Mouse (Mus musculus): ENCODE measurements around the gene Samd4b.
"Not testable (repeated sequence)": the region's sequence is repeated elsewhere in the genome, so short reads cannot be mapped to it uniquely, and the experiment has no call there.

Samd4b gene

GRCm38 (mm10) chr7:28527922-28528719 lies 69.8 kb downstream of the Samd4b start:
- ATAC-seq (ENCODE audit: insufficient number of reproducible peaks, low FRiP score, low TSS enrichment): no peak

GRCm38 (mm10) chr7:28522536-28522935 lies 75.4 kb downstream of the Samd4b start, which contains the start of gene Ifnl3:
Ifnl3 (plus strand) TSS chr7:28522836.
- ATAC-seq (ENCODE audit: insufficient number of reproducible peaks, low FRiP score, low TSS enrichment): not testable (repeated sequence)

- no peak for ATAC-seq (ENCODE audit: insufficient number of reproducible peaks, low FRiP score, low TSS enrichment)
Observed at GRCm38 (mm10) chr7:28511441-28511840, 86.5 kb downstream of the Samd4b start.

DNA sequence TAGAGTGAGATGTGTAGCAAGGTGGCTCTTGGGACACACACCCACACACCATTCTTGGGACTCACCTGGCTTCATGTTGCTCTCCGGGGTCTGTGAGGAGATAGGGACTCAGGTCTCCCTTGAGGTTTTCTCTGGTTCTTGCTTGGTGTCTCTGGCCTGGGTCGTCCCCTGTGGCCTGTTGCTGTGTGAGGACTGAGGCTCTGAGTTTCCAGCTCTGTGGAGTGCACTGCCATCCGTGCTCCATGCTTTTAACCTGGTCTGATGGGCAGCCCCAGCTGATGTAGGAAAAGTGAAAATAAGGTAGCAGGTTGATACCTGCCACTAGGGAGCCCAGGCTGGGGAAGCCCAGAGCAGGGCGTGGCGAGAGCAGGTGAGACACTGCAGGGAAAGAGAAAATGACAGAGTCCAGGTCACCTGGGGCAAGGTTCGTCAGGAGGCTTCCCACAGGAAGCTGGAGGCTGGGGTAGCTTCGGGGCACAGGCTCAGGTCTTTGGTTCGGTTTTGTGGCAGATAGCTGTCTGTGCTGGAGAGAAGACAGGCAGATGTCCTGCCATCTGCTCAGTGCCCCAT lies 87.5 kb downstream of the Samd4b start, which contains the start of gene Ifnl2:
TSS of gene Ifnl2 (minus strand) at position 51 of the 570 bp plus-strand sequence.
- not testable (repeated sequence) for ATAC-seq (ENCODE audit: insufficient number of reproducible peaks, low FRiP score, low TSS enrichment)

DNA sequence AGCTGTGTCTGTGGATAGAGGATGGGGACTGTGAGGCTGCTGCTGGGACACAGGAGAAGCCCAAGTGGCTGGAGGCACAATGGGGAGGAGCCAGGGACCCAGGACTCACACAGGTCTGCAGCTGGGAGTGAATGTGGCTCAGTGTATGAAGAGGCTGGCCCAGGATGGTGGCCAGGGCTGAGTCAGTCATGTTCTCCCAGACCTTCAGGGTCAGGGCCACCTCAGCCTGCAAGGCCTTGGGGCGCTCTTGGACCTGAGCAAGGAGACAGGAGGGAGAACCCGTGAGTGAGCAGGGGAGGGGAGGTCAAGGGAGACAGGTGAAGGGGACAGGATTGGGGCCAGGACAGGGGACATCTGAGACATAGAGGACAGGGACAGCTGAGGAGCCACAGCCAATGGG lies 88.8 kb downstream of the Samd4b start:
- not testable (repeated sequence) for ATAC-seq (ENCODE audit: insufficient number of reproducible peaks, low FRiP score, low TSS enrichment)

DNA sequence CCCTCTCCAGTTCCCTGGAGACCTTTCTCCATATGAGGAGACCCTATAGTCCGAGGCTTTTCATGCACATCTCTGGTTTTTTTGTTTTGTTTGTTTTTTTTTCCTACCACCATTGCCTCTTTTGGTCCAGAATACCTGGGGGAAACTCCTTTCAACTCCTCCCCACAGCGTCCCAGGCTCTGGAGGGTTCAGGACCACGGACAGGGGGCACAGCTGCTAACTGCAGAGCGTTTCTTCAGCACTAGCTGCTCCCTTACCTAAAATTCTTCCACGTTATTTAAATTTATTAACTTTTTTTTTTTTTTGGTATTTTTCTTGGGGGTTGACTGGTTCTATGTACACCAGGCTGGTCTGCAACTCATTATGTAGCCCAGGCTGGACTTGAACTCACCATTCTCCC lies 92.4 kb downstream of the Samd4b start:
- no peak for ATAC-seq (ENCODE audit: insufficient number of reproducible peaks, low FRiP score, low TSS enrichment)

DNA sequence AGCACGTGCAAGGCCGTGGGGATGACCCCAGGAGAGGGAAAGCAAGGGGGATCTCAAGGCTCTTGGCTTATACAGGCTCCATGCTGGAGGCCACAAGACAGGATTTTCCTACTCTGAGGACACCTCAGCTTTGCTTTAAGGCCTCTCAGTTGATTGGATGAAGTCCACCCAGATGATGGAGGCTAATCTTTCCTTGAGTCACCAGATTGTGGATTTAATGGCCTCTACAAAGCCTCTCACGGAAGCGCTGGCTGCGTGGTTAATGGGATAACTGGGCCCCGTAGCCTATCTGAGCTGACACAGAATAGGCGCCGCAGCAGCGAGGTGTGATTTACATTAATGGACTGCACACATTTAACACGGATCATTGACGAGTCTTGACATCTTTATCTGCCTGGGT lies 102.5 kb downstream of the Samd4b start:
- ATAC-seq (ENCODE audit: insufficient number of reproducible peaks, low FRiP score, low TSS enrichment): no peak

- no peak for ATAC-seq (ENCODE audit: insufficient number of reproducible peaks, low FRiP score, low TSS enrichment)
Observed at GRCm38 (mm10) chr7:28492310-28492709, 105.6 kb downstream of the Samd4b start.

DNA sequence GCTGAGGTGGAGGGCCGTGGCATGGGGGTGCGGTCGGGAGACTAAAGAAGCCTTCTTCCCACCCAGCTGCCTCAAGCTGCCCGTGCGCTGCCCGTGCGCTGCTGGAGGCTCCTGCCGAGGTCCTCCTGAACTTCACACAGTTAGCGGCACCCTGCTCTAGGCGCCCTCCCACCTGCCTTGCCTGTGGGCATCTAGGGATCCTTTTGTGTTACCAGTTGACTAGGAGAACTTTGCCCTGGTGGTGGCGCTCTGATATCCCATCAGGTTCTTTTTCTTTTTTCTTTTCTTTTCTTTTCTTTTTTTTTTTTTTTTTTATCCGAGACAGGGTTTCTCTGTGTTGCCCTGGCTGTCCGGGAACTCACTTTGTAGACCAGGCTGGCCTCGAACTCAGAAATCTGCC lies 107.0 kb downstream of the Samd4b start:
- ATAC-seq (ENCODE audit: insufficient number of reproducible peaks, low FRiP score, low TSS enrichment): no peak; the same call in 1 of the 2 replicates

- peak; percentile 81 for ATAC-seq (ENCODE audit: insufficient number of reproducible peaks, low FRiP score, low TSS enrichment)
Observed at GRCm38 (mm10) chr7:28490410-28490809, 107.5 kb downstream of the Samd4b start.

- no peak for ATAC-seq (ENCODE audit: insufficient number of reproducible peaks, low FRiP score, low TSS enrichment)
Observed at GRCm38 (mm10) chr7:28488030-28488491, 109.9 kb downstream of the Samd4b start.

- ATAC-seq (ENCODE audit: insufficient number of reproducible peaks, low FRiP score, low TSS enrichment): no peak
Observed at GRCm38 (mm10) chr7:28484192-28484591, 113.8 kb downstream of the Samd4b start.

DNA sequence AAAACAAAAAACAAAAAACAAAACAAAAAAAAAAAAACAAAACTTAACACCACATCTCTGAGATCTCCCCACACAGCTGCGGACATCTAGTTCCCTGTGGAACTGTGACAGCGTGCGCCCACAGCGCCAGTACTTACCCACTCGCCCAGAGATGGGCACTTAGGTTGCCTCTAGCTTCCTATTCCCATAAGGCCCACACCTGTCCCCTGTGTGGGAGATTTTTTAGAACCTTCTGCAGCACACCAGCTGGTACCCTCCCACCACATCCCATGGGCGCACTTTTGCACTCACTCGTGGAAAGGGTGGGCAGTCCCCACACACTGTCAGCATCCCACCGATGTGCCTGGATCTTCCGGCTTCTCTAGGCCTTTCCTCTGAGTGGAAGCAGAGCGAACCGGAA lies 115.1 kb downstream of the Samd4b start:
- no peak for ATAC-seq (ENCODE audit: insufficient number of reproducible peaks, low FRiP score, low TSS enrichment)

DNA sequence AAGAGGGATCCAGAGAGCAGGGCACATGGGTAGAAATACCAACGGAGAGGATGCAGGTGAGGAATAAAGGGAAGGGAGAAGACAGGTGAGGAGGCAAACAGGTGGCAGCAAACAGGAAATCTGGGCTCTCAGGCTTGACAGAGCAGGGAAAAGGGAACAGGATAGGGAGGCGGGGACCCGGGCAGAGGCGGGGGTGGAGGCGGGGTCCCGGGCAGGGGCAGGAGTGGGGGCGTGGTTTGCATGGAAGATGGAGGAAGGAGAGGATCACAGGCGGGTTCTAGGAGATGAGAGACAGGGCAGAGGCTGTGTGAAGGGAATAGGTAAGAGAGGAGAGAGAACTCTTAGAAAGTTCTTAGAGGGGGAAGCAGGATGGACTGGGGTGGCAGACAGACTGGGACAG lies 119.1 kb downstream of the Samd4b start:
- ATAC-seq (ENCODE audit: insufficient number of reproducible peaks, low FRiP score, low TSS enrichment): no peak

GRCm38 (mm10) chr7:28477363-28477762 lies 120.6 kb downstream of the Samd4b start:
- no peak for ATAC-seq (ENCODE audit: insufficient number of reproducible peaks, low FRiP score, low TSS enrichment)

- ATAC-seq (ENCODE audit: insufficient number of reproducible peaks, low FRiP score, low TSS enrichment): no peak
Observed at GRCm38 (mm10) chr7:28476191-28476590, 121.8 kb downstream of the Samd4b start.

- ATAC-seq (ENCODE audit: insufficient number of reproducible peaks, low FRiP score, low TSS enrichment): no peak
Observed at GRCm38 (mm10) chr7:28467213-28467751, 130.7 kb downstream of the Samd4b start.

DNA sequence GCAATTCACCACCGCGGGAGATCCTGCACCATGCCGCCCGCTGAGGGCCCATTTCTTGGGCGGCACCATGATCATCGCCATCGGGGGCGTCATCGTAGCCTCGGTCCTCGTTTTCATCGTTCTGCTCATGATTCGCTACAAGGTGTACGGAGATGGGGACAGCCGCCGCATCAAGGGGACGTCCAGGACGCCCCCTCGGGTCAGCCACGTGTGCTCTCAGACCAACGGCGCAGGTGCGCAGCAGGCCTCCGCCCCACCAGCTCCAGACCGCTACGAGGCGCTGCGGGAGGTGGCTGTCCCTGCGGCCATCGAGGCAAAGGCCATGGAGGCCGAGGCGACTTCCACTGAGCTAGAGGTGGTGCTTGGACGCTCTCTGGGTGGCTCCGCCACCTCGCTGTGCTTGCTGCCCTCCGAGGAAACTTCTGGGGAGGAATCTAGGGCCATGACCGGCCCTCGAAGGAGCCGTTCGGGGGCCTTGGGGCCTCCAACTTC lies 131.2 kb downstream of the Samd4b start:
- ATAC-seq (ENCODE audit: insufficient number of reproducible peaks, low FRiP score, low TSS enrichment): no peak

DNA sequence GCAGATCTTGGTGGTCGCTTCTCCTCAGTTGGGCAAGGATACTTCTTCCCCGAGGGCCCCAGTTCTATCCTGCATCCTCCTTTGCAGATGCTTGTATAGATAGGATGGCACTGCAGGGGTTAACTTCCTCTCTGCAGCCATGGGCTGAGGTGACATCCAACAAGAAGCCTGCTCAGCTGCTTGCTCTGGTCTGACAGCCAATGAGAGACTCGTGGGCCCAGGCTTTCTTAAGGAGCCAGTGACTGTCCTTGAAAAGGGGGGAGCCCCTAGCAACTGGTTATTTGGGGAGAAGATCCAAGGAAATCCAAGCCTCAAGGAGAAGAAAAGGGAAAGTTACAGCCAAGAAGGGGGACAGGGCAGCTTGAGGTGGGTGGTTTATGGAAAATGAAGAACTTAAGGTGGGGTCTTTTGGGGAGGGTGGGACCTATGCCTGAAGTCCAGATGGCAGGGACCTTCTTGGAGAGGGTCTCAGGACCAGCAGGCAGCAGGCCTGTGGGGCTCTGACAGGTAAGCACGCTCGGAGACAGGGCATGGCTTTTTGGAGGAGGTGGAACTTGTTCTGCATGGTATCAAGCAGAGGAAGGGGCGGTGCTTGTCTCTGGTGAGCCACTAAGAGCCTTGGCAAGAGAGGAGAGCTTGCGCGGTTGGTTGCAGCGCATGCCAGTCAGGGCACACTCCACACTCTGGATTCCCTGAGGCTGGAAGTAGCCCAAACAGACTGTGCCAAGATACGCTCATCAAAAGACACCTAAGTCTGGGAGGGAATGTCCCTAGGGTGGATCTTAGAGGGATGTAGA lies 133.3 kb downstream of the Samd4b start:
- ATAC-seq (ENCODE audit: insufficient number of reproducible peaks, low FRiP score, low TSS enrichment): peak; percentile 93

GRCm38 (mm10) chr7:28462769-28463168 lies 135.2 kb downstream of the Samd4b start:
- ATAC-seq (ENCODE audit: insufficient number of reproducible peaks, low FRiP score, low TSS enrichment): no peak
